20 mouse cellular contexts compared by ENCODE assay signal in the genomic region with DNA sequence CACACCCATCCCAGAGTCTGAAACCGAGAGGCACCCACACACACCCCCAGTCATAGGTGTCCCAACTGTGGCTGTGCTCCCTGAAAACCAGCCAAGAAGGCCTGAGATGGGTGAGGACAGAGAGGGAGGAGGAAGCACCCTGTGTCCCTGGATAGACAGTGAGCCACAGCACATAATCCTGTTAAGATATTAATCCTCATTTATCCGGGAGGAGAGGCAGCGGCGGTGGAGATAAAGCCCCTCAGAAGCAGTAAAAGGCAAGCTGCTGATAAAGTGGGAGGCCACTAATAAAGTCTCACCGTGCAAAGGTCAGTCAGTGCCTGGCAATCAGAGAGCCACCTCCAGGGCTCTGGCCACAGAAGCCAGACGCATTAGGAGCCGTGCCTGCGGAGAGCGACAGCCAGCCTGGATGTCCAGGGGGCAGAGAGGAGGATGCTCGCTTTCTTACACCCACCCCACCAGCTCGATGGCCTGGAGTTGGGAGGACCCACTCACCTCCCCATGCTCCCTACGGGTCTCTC. TPM values are rescaled to one million over a fixed set of nuclear protein-coding genes. Genes with fewer than 3 reads are reported as not detected.
"Had no signal": no experiment of that assay in that cellular context is flagged by ENCODE, and none has a peak within 500 bp of the region (broad histone marks: within the 10 kb centered on the region; RNA-seq: fewer than 3 reads in every experiment).

No protein-coding gene starts in this region.

- H3K4me2 ChIP-seq: limb, embryonic 15.5 days; liver, embryonic 12.5 days; lung, embryonic 14.5 days; neural tube, embryonic 12.5 days had no signal

- DNase-seq: kidney, adult 11 months; kidney, adult 9 months; kidney, postnatal 36 days; layer of hippocampus, adult 9-11 months; layer of hippocampus, postnatal 36 days; lung, embryonic 14.5 days; lung, postnatal 10 days; right cerebral cortex, adult 18-20 months; right cerebral cortex, postnatal 25 days; thymus, postnatal 36 days had no signal

- H3K27ac ChIP-seq: kidney, postnatal 0 days; limb, embryonic 15.5 days; liver, embryonic 12.5 days; macrophage; neural tube, embryonic 12.5 days had no signal

- H3K4me3 ChIP-seq: limb, embryonic 15.5 days; liver, embryonic 12.5 days; megakaryocyte, embryonic 14.5 days; neural tube, embryonic 12.5 days had no signal

- H3K4me1 ChIP-seq: limb, embryonic 15.5 days; liver, embryonic 12.5 days had no signal

- ATAC-seq: liver, embryonic 12.5 days had no signal

- H3K9ac ChIP-seq: limb, embryonic 15.5 days; liver, embryonic 12.5 days; lung, embryonic 14.5 days had no signal

- H3K36me3 ChIP-seq: limb, embryonic 15.5 days; liver, embryonic 12.5 days; neural tube, embryonic 12.5 days had no signal

- H3K9me3 ChIP-seq: limb, embryonic 15.5 days; liver, embryonic 12.5 days; megakaryocyte, embryonic 14.5 days; neural tube, embryonic 12.5 days had no signal

RNA-seq across cellular contexts. Expression of gene Enpp7, which starts 5.3 kb away (rescaled TPM):
- polyA plus RNA-seq: kidney, postnatal 0 days; limb, embryonic 11.5 days; limb, embryonic 15.5 days; liver, embryonic 12.5 days; liver, embryonic 16.5 days; lung, embryonic 14.5 days; macrophage; neural tube, embryonic 12.5 days; stomach, embryonic 14.5 days; thymus, postnatal 0 days had no signal
